Mouse (Mus musculus) myocyte (in vitro differentiated cells): ENCODE measurements around the gene Lrriq4. TPM values are rescaled to one million over a fixed set of nuclear protein-coding genes. Genes with fewer than 3 reads are reported as not detected.

Experiments used
- H3K27me3 ChIP-seq: one replicate; pipeline ENCODE4 v1.6.1; 2011; ENCODE audit not compliant: control insufficient read depth, insufficient read depth, insufficient read length
- H3K36me3 ChIP-seq: one replicate; pipeline ENCODE4 v1.6.1; 2011; ENCODE audit not compliant: control insufficient read depth, insufficient read depth
- H3K4me2 ChIP-seq: one replicate; pipeline ENCODE4 v1.6.1; 2011; ENCODE audit warnings: low read depth, control low read depth
- H3K4me3 ChIP-seq: one replicate; pipeline ENCODE4 v1.5.1; 2011; ENCODE audit warnings: mild to moderate bottlenecking, control low read depth, moderate library complexity
- H3K79me2 ChIP-seq: one replicate; pipeline ENCODE4 v1.6.1; 2011; ENCODE audit not compliant: control insufficient read depth, insufficient read depth
- H3ac ChIP-seq: one replicate; pipeline ENCODE4 v1.6.1; 2011; ENCODE audit not compliant: control insufficient read depth, insufficient read length
- CEBPB ChIP-seq: IDR thresholded peaks from 2 replicates; pipeline ENCODE4 v1.6.1; 2011; ENCODE audit warnings: mild to moderate bottlenecking, moderate library complexity; ENCODE audit not compliant: poor library complexity, insufficient read depth, severe bottlenecking
- E2F4 ChIP-seq: IDR thresholded peaks from one replicate; pipeline ENCODE4 v1.6.1; 2011; ENCODE audit warnings: mild to moderate bottlenecking, control low read depth, moderate library complexity; ENCODE audit not compliant: insufficient read depth
- MAX ChIP-seq: IDR thresholded peaks from one replicate; pipeline ENCODE4 v1.6.1; 2011; ENCODE audit warnings: low read depth, mild to moderate bottlenecking, control low read depth
- MYOD1 ChIP-seq, 3 experiments: IDR thresholded peaks; one replicate each; pipeline ENCODE4 v1.6.1; 2011; ENCODE audit warnings: control low read depth in 2 of 3, low read depth in 2 of 3, mild to moderate bottlenecking in 2 of 3, moderate library complexity in 1 of 3; ENCODE audit not compliant: insufficient read length in 2 of 3, control insufficient read depth in 1 of 3
- MYOG ChIP-seq, 3 experiments: IDR thresholded peaks; one replicate each; pipeline ENCODE4 v1.6.1; 2011; ENCODE audit warnings: control low read depth in 2 of 3, low read depth in 2 of 3, mild to moderate bottlenecking in 2 of 3; ENCODE audit not compliant: insufficient read length in 2 of 3, control insufficient read depth in 1 of 3, insufficient read depth in 1 of 3
- POLR2A ChIP-seq: IDR thresholded peaks from one replicate; pipeline ENCODE4 v1.6.1; 2011; ENCODE audit warnings: low read depth, mild to moderate bottlenecking, control low read depth, moderate library complexity; ENCODE audit not compliant: insufficient read length
- POLR2AphosphoS2 ChIP-seq: IDR thresholded peaks from one replicate; pipeline ENCODE4 v1.6.1; 2011; ENCODE audit warnings: low read depth, control low read depth; ENCODE audit not compliant: insufficient read length
- REST ChIP-seq: IDR thresholded peaks from one replicate; pipeline ENCODE4 v1.6.1; 2011; ENCODE audit warnings: mild to moderate bottlenecking, control low read depth, moderate library complexity; ENCODE audit not compliant: insufficient read depth, insufficient read length
- SRF ChIP-seq: IDR thresholded peaks from one replicate; pipeline ENCODE4 v1.6.1; 2011; ENCODE audit warnings: low read depth; ENCODE audit not compliant: control insufficient read depth, insufficient read length
- TCF12 ChIP-seq: IDR thresholded peaks from one replicate; pipeline ENCODE4 v1.6.1; 2011; ENCODE audit warnings: mild to moderate bottlenecking, control low read depth; ENCODE audit not compliant: poor library complexity, insufficient read depth, severe bottlenecking
- TCF3 ChIP-seq: IDR thresholded peaks from one replicate; pipeline ENCODE4 v1.6.1; 2011; ENCODE audit warnings: low read depth, control low read depth; ENCODE audit not compliant: insufficient read length
- USF1 ChIP-seq: IDR thresholded peaks from one replicate; pipeline ENCODE4 v1.6.1; 2011; ENCODE audit warnings: low read depth, mild to moderate bottlenecking, control low read depth, moderate library complexity
- polyA plus RNA-seq: library from polyadenylated mRNA; unstranded; fragments of >200 nt; fragmentation: generic; extraction: Trizol; gene quantifications from one replicate; pipeline ENCODE4 v1.2.1, GENCODE M21; 2012; ENCODE audit warnings: missing spikeins

The Lrriq4 gene
- polyA plus RNA-seq, 1 experiment, result not detected

GRCm38 (mm10) chr3:30608999-30609398 lies 35.3 kb upstream of the Lrriq4 start:
- no peaks in the 10 kb centered on the region for H3K27me3 ChIP-seq
- no peak overlapping the region for H3K4me2 ChIP-seq
- H3K79me2 ChIP-seq, result peaks cover 12% of the 10 kb centered on the region
- H3K36me3 ChIP-seq, result peaks cover 67% of the 10 kb centered on the region
- no peak overlapping the region for H3ac ChIP-seq
- H3K4me3 ChIP-seq, result no peak overlapping the region
- TF ChIP-seq POLR2AphosphoS2, result no peak

DNA sequence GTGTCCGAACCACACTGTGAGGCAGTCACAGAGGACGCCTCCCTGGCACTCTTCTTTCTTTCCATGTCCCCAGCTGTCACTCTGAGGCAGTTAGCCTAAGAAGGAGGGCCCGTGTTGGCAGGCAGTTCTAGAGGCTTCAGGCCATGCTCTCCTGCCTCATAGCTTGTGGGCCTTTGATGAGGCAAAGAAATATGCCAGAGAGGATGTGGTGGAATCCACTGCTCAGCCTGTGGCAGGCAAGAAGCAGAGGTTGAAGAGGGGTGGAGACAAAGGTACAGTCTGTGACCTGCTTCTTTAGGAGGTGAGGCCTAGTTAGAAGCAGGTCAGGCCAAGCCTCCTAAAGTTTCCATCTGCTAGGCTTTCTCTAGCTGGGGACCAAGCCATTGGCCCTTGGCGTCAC lies 33.4 kb upstream of the Lrriq4 start:
- no peaks in the 10 kb centered on the region for H3K27me3 ChIP-seq
- no peak overlapping the region for H3K4me3 ChIP-seq
- H3K36me3 ChIP-seq, result peaks cover 69% of the 10 kb centered on the region
- peaks cover 12% of the 10 kb centered on the region for H3K79me2 ChIP-seq
- no peak overlapping the region for H3ac ChIP-seq
- no peak overlapping the region for H3K4me2 ChIP-seq
- TF ChIP-seq MYOG (IDR thresholded peaks at IDR 0.05; ENCODE audit: control insufficient read depth in 1 of 3, insufficient read depth in 1 of 3, insufficient read length in 2 of 3, low read depth in 2 of 3) (no peak), MAX (no peak), POLR2AphosphoS2 (no peak), POLR2A (no peak), TCF12 (no peak), REST (no peak), USF1 (no peak)

GRCm38 (mm10) chr3:30620132-30620531 lies 24.2 kb upstream of the Lrriq4 start:
- Histone ChIP-seq H3K27me3 (no peaks in the 10 kb centered on the region), H3K79me2 (no peaks in the 10 kb centered on the region), H3K36me3 (peaks cover 20% of the 10 kb centered on the region), H3K4me3 (no peak overlapping the region), H3ac (no peak overlapping the region), H3K4me2 (no peak overlapping the region)
- TF ChIP-seq CEBPB, result no peak
- no peak for TF ChIP-seq TCF3
- TF ChIP-seq REST, result no peak
- TF ChIP-seq MAX, result no peak
- TF ChIP-seq TCF12, result no peak
- TF ChIP-seq USF1, result no peak
- TF ChIP-seq POLR2A, result no peak
- no peak for TF ChIP-seq POLR2AphosphoS2
- no peak for TF ChIP-seq E2F4
- TF ChIP-seq MYOG (IDR thresholded peaks at IDR 0.05; ENCODE audit: control insufficient read depth in 1 of 3, insufficient read depth in 1 of 3, insufficient read length in 2 of 3, low read depth in 2 of 3), result no peak
- no peak for TF ChIP-seq SRF
- TF ChIP-seq MYOD1 (IDR thresholded peaks at IDR 0.05; ENCODE audit: control insufficient read depth in 1 of 3, insufficient read length in 2 of 3, low read depth in 2 of 3), result no peak

DNA sequence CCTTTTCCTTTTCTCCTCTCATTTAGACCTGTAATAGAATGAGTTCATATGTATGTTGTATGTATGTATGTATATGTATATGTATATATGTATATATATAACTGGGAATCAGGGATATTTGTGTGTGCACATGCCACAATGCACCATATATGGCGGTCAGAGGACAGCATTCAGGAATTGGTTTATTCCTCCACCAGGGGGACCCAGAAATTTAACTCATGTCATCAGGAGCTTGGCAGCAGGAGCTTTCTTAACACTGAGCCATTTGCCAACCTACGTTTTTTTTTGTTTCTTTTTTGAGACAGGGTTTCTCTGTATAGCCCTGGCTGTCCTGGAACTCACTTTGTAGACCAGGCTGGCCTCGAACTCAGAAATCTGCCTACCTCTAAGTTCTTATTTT lies 10.6 kb upstream of the Lrriq4 start:
- H3K79me2 ChIP-seq, result no peaks in the 10 kb centered on the region
- H3K4me3 ChIP-seq, result no peak overlapping the region
- H3K36me3 ChIP-seq, result no peaks in the 10 kb centered on the region
- no peaks in the 10 kb centered on the region for H3K27me3 ChIP-seq
- no peak overlapping the region for H3K4me2 ChIP-seq
- TF ChIP-seq POLR2AphosphoS2 (no peak), USF1 (no peak), MYOD1 (IDR thresholded peaks at IDR 0.05; ENCODE audit: control insufficient read depth in 1 of 3, insufficient read length in 2 of 3, low read depth in 2 of 3) (no peak), TCF3 (no peak), TCF12 (no peak), REST (no peak), MYOG (IDR thresholded peaks at IDR 0.05; ENCODE audit: control insufficient read depth in 1 of 3, insufficient read depth in 1 of 3, insufficient read length in 2 of 3, low read depth in 2 of 3) (no peak), CEBPB (no peak), E2F4 (no peak), MAX (no peak), POLR2A (no peak), SRF (no peak)
- no peak overlapping the region for H3ac ChIP-seq

- no peak for TF ChIP-seq SRF
- no peak for TF ChIP-seq TCF12
- no peak for TF ChIP-seq POLR2A
- no peak for TF ChIP-seq POLR2AphosphoS2
- no peak for TF ChIP-seq E2F4
- no peak for TF ChIP-seq USF1
- TF ChIP-seq TCF3, result no peak
- TF ChIP-seq MAX, result no peak
- no peak for TF ChIP-seq CEBPB
- TF ChIP-seq MYOG (IDR thresholded peaks at IDR 0.05; ENCODE audit: control insufficient read depth in 1 of 3, insufficient read depth in 1 of 3, insufficient read length in 2 of 3, low read depth in 2 of 3), result no peak
- no peak for TF ChIP-seq REST
- TF ChIP-seq MYOD1 (IDR thresholded peaks at IDR 0.05; ENCODE audit: control insufficient read depth in 1 of 3, insufficient read length in 2 of 3, low read depth in 2 of 3), result no peak
- Histone ChIP-seq H3K4me2 (no peak overlapping the region), H3K79me2 (no peaks in the 10 kb centered on the region), H3ac (no peak overlapping the region), H3K27me3 (no peaks in the 10 kb centered on the region), H3K4me3 (no peak overlapping the region), H3K36me3 (no peaks in the 10 kb centered on the region)
These were observed 8.7 kb upstream of the Lrriq4 start for GRCm38 (mm10) chr3:30635629-30636028.
